Mouse (Mus musculus) embryonic fibroblast, embryonic 13.5 days (primary cell): Measurements from ENCODE around the gene Btbd16.

ENCODE experiments used
- CTCF ChIP-seq: IDR thresholded peaks from 2 replicates; pipeline ENCODE4 v1.5.1; 2011; ENCODE audit warnings: mild to moderate bottlenecking, control low read depth, low read length, moderate library complexity, borderline replicate concordance; ENCODE audit not compliant: insufficient read depth
- POLR2A ChIP-seq: IDR thresholded peaks from 2 replicates; pipeline ENCODE4 v1.6.1; 2011; ENCODE audit warnings: low read depth, mild to moderate bottlenecking, control low read depth, low read length, moderate library complexity

DNA sequence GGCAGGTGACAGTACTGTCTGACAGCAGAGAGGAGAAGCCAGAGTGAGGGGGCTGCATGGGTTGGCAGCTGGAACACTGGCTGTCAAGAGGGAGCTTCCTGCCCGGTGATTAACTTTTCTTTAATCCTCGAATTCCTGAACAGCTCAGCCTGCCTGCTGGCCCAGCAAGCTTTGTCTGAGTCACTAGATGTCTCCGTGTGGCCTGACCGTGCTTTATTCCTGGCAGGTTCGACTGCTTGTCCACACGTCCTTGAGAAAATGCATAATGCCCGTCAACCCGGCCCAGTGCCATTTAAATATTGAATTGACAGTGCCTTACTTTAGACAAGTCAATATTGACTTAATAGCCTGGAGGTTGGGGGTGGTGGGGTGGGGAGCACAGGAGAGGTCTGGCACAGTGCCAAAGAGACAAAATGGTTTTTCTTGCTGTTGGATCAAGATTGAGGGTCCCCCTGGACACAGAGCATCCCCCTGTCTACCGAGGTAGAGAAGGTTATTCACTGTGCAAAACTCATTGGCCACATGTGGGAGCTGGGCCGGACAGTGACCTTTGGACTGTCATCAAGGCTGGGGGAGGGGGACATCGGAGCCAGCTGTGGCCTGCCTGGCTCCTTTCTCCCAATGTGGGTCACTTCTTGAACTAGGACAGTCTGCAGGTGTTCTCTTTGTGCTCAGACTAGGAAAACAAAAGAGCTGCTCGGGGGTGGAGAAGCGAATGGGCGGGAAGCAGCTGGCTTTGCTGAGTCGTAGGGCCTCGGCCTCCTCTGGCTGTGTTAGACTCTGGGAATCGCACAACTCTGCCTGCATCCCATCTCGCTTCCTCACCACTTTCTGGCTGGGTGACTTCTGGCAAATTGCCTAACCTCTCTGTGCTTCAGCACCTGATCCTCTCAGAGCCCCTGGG, 61.3 kb downstream of the Btbd16 start:
- no peak for TF ChIP-seq POLR2A
- no peak for TF ChIP-seq CTCF
